Mouse (Mus musculus) hindbrain, embryonic 13.5 days (tissue): ENCODE results near the gene Dcaf7. TPM values are rescaled to one million over a fixed set of nuclear protein-coding genes. Genes with fewer than 3 reads are reported as not detected.
A peak's percentile ranks its signal among the peaks of the same experiment; 100 is the strongest.
"Not testable (repeated sequence)": the region's sequence is repeated elsewhere in the genome, so short reads cannot be mapped to it uniquely, and the experiment has no call there.

ENCODE experiments used
- ATAC-seq: fragments of 200-750 bp; cut with Nextera tagmentation; 2 replicates; pipeline ENCODE4 v1.8.0; 2017; ENCODE audit warnings: moderate TSS enrichment; ENCODE audit not compliant: low FRiP score
- H3K27ac ChIP-seq: fragments of 300-500 bp; sonication (generic); 2 replicates; pipeline ENCODE4 v1.5.1; 2015; ENCODE audit warnings: inconsistent platforms, mild to moderate bottlenecking, moderate library complexity
- H3K27me3 ChIP-seq: fragments of 300-500 bp; sonication (generic); 2 replicates; pipeline ENCODE4 v1.6.1; 2015; ENCODE audit warnings: mild to moderate bottlenecking, inconsistent platforms
- H3K36me3 ChIP-seq: fragments of 300-500 bp; sonication (generic); 2 replicates; pipeline ENCODE4 v1.6.1; 2015; ENCODE audit warnings: mild to moderate bottlenecking, inconsistent platforms
- H3K4me1 ChIP-seq: fragments of 300-500 bp; sonication (generic); replicated peaks from 2 replicates; pipeline ENCODE4 v1.6.1; 2015; ENCODE audit warnings: inconsistent platforms
- H3K4me2 ChIP-seq: fragments of 300-500 bp; sonication (generic); 2 replicates; pipeline ENCODE4 v1.6.1; 2015; ENCODE audit warnings: inconsistent platforms, mild to moderate bottlenecking, moderate library complexity
- H3K4me3 ChIP-seq: fragments of 300-500 bp; sonication (generic); 2 replicates; pipeline ENCODE4 v1.5.1; 2015; ENCODE audit warnings: mild to moderate bottlenecking, inconsistent platforms
- H3K9ac ChIP-seq: fragments of 300-500 bp; sonication (generic); 2 replicates; pipeline ENCODE4 v1.6.1; 2015; ENCODE audit warnings: mild to moderate bottlenecking, inconsistent platforms
- H3K9me3 ChIP-seq: fragments of 300-500 bp; sonication (generic); 2 replicates; pipeline ENCODE4 v1.6.1; 2016; ENCODE audit warnings: inconsistent platforms
- WGBS: fragments of 180-500 bp; shearing (Covaris S2); methylation state at CpG from one replicate; pipeline ENCODE4 v1.1.7; 2015; 5-methylcytosine and 5-hydroxymethylcytosine counted together
- polyA plus RNA-seq: library from polyadenylated mRNA; unstranded; fragments of >200 nt; fragmentation: Nextera tagmentation; extraction: Ambion mirVana; gene quantifications from 2 replicates; pipeline ENCODE4 v1.2.1, GENCODE M21; 2015

Dcaf7 gene
- polyA plus RNA-seq, 1 experiment from 2014 or later: 117 TPM

GRCm38 (mm10) chr11:106016440-106016839 is 20.2 kb upstream of the Dcaf7 start:
- WGBS: 82% methylated on average over 5 of the region's 5 CpGs
- Histone ChIP-seq H3K36me3 (no peaks in the 10 kb centered on the region), H3K4me3 (no peak overlapping the region), H3K4me1 (peaks cover 32% of the 10 kb centered on the region), H3K9me3 (no peaks in the 10 kb centered on the region), H3K9ac (no peak overlapping the region), H3K27ac (no peak overlapping the region), H3K4me2 (no peak overlapping the region), H3K27me3 (peaks cover 21% of the 10 kb centered on the region)
- no peak for ATAC-seq

- ATAC-seq: peak; percentile 79
- Histone ChIP-seq H3K27me3 (peaks cover 22% of the 10 kb centered on the region), H3K4me2 (peak overlapping the region; percentile 80), H3K9me3 (no peaks in the 10 kb centered on the region), H3K36me3 (no peaks in the 10 kb centered on the region), H3K4me3 (peak overlapping the region; percentile 50), H3K9ac (peak overlapping the region; percentile 76), H3K27ac (peak overlapping the region; percentile 73), H3K4me1 (peaks cover 15% of the 10 kb centered on the region; the same call in 1 of the 2 replicates)
- under 1% methylated on average over 50 of the region's 50 CpGs for WGBS
Measured at GRCm38 (mm10) chr11:106020051-106020763, 16.5 kb upstream of the Dcaf7 start.

GRCm38 (mm10) chr11:106025774-106026173 is 10.9 kb upstream of the Dcaf7 start:
- Histone ChIP-seq H3K9me3 (no peaks in the 10 kb centered on the region), H3K27me3 (peaks cover 13% of the 10 kb centered on the region), H3K27ac (no peak overlapping the region), H3K4me1 (0 out of 2 replicates have a peak, but pooled peaks cover 4% of the 10 kb centered on the region), H3K4me3 (no peak overlapping the region), H3K36me3 (peaks cover 5% of the 10 kb centered on the region; the same call in 1 of the 2 replicates), H3K9ac (no peak overlapping the region), H3K4me2 (no peak overlapping the region)
- no peak for ATAC-seq
- WGBS: 87% methylated on average over 3 of the region's 3 CpGs

GRCm38 (mm10) chr11:106026465-106027151 is 10.1 kb upstream of the Dcaf7 start:
- peaks cover 6% of the 10 kb centered on the region; the same call in 1 of the 2 replicates for H3K27me3 ChIP-seq
- H3K4me3 ChIP-seq: no peak overlapping the region
- no peaks in the 10 kb centered on the region for H3K4me1 ChIP-seq
- no peak for ATAC-seq
- H3K36me3 ChIP-seq: peaks cover 5% of the 10 kb centered on the region; the same call in 1 of the 2 replicates
- H3K27ac ChIP-seq: no peak overlapping the region
- no peak overlapping the region for H3K4me2 ChIP-seq
- H3K9me3 ChIP-seq: no peaks in the 10 kb centered on the region
- WGBS: 44% methylated on average over 11 of the region's 11 CpGs
- H3K9ac ChIP-seq: no peak overlapping the region

- ATAC-seq: no peak
- Histone ChIP-seq H3K9me3 (no peaks in the 10 kb centered on the region), H3K4me3 (no peak overlapping the region), H3K36me3 (peaks cover 5% of the 10 kb centered on the region; the same call in 1 of the 2 replicates), H3K27me3 (0 out of 2 replicates have a peak, but pooled peaks cover under 1% of the 10 kb centered on the region), H3K9ac (no peak overlapping the region), H3K4me2 (no peak overlapping the region), H3K27ac (no peak overlapping the region), H3K4me1 (no peaks in the 10 kb centered on the region)
- WGBS: 92% methylated on average over 5 of the region's 5 CpGs
Measured at GRCm38 (mm10) chr11:106027607-106028006, 9.1 kb upstream of the Dcaf7 start.

- not testable (repeated sequence) for ATAC-seq, H3K36me3 ChIP-seq, H3K27me3 ChIP-seq, H3K9me3 ChIP-seq
- 22% methylated on average over 14 of the region's 25 CpGs for WGBS
- peaks cover 10% of the 10 kb centered on the region for H3K4me1 ChIP-seq
- peak overlapping the region; percentile 34 for H3K4me3 ChIP-seq
- peak overlapping the region; percentile 40; the same call in 1 of the 2 replicates for H3K4me2 ChIP-seq
- H3K27ac ChIP-seq: peak overlapping the region; percentile 84
- H3K9ac ChIP-seq: peak overlapping the region; percentile 66
Measured at GRCm38 (mm10) chr11:106032074-106032473, 4.6 kb upstream of the Dcaf7 start.

- Histone ChIP-seq H3K9ac (peak overlapping the region; percentile 60), H3K4me1 (peaks cover 21% of the 10 kb centered on the region), H3K4me2 (peak overlapping the region; percentile 44), H3K36me3 (no peaks in the 10 kb centered on the region), H3K9me3 (no peaks in the 10 kb centered on the region), H3K4me3 (no peak overlapping the region), H3K27me3 (no peaks in the 10 kb centered on the region), H3K27ac (peak overlapping the region; percentile 85)
- 39% methylated on average over 11 of the region's 11 CpGs for WGBS
- 0 out of 2 replicates have a peak, but pooled peaks have one; percentile 8 for ATAC-seq
Measured at GRCm38 (mm10) chr11:106033491-106033919, 3.2 kb upstream of the Dcaf7 start.

GRCm38 (mm10) chr11:106034986-106035385 is 1.7 kb upstream of the Dcaf7 start:
- H3K4me1 ChIP-seq: peaks cover 34% of the 10 kb centered on the region
- no peak for ATAC-seq
- H3K36me3 ChIP-seq: 0 out of 2 replicates have a peak, but pooled peaks cover 3% of the 10 kb centered on the region
- 93% methylated on average over 9 of the region's 9 CpGs for WGBS
- no peak overlapping the region for H3K4me2 ChIP-seq
- H3K27ac ChIP-seq: no peak overlapping the region
- H3K4me3 ChIP-seq: no peak overlapping the region
- H3K27me3 ChIP-seq: no peaks in the 10 kb centered on the region
- H3K9me3 ChIP-seq: no peaks in the 10 kb centered on the region
- H3K9ac ChIP-seq: no peak overlapping the region

- Histone ChIP-seq H3K9ac (peak overlapping the region; percentile 95), H3K4me1 (peaks cover 41% of the 10 kb centered on the region), H3K27ac (peak overlapping the region; percentile 94), H3K9me3 (no peaks in the 10 kb centered on the region), H3K36me3 (0 out of 2 replicates have a peak, but pooled peaks cover 3% of the 10 kb centered on the region), H3K4me2 (peak overlapping the region; percentile 81), H3K4me3 (peak overlapping the region; percentile 96), H3K27me3 (no peaks in the 10 kb centered on the region)
- ATAC-seq: peak; percentile 40
- 1% methylated on average over 13 of the region's 13 CpGs for WGBS
Measured at GRCm38 (mm10) chr11:106037418-106037751, 713 bp downstream of the Dcaf7 start.

- Histone ChIP-seq H3K4me1 (peaks cover 12% of the 10 kb centered on the region), H3K4me3 (no peak overlapping the region), H3K27me3 (no peaks in the 10 kb centered on the region), H3K9ac (no peak overlapping the region), H3K9me3 (no peaks in the 10 kb centered on the region), H3K27ac (no peak overlapping the region), H3K36me3 (peaks cover 28% of the 10 kb centered on the region), H3K4me2 (no peak overlapping the region)
- ATAC-seq: no peak
Measured at GRCm38 (mm10) chr11:106044349-106044748, 7.7 kb downstream of the Dcaf7 start.

GRCm38 (mm10) chr11:106045256-106045655 is 8.6 kb downstream of the Dcaf7 start:
- no peak for ATAC-seq
- Histone ChIP-seq H3K27me3 (no peaks in the 10 kb centered on the region), H3K9ac (no peak overlapping the region), H3K4me3 (no peak overlapping the region), H3K27ac (no peak overlapping the region), H3K4me1 (peaks cover 6% of the 10 kb centered on the region), H3K36me3 (peaks cover 35% of the 10 kb centered on the region), H3K4me2 (no peak overlapping the region), H3K9me3 (no peaks in the 10 kb centered on the region)
- 96% methylated on average over 1 of the region's 1 CpGs for WGBS

- Histone ChIP-seq H3K4me1 (peaks cover under 1% of the 10 kb centered on the region; the same call in 1 of the 2 replicates), H3K4me3 (no peak overlapping the region), H3K27ac (no peak overlapping the region), H3K36me3 (peaks cover 38% of the 10 kb centered on the region), H3K27me3 (no peaks in the 10 kb centered on the region), H3K4me2 (no peak overlapping the region), H3K9me3 (no peaks in the 10 kb centered on the region), H3K9ac (no peak overlapping the region)
- 96% methylated on average over 3 of the region's 3 CpGs for WGBS
- ATAC-seq: no peak
Measured at GRCm38 (mm10) chr11:106045780-106046179, 9.1 kb downstream of the Dcaf7 start.
